Mouse (Mus musculus) kidney, adult 2 months (tissue): Measurements from ENCODE around the gene 1110032A03Rik.

ENCODE experiments used
- CTCF ChIP-seq: fragments of 200-500 bp; conservative IDR thresholded peaks from 2 replicates; pipeline ENCODE4 v1.5.1; 2011; ENCODE audit warnings: low read depth, mild to moderate bottlenecking, control low read depth, low read length, moderate library complexity, mixed read lengths; ENCODE audit not compliant: insufficient read depth, insufficient read length
- POLR2A ChIP-seq: fragments of 200-500 bp; IDR thresholded peaks from one replicate; pipeline ENCODE4 v1.6.1; 2011; ENCODE audit warnings: low read depth, low read length, control low read depth

DNA sequence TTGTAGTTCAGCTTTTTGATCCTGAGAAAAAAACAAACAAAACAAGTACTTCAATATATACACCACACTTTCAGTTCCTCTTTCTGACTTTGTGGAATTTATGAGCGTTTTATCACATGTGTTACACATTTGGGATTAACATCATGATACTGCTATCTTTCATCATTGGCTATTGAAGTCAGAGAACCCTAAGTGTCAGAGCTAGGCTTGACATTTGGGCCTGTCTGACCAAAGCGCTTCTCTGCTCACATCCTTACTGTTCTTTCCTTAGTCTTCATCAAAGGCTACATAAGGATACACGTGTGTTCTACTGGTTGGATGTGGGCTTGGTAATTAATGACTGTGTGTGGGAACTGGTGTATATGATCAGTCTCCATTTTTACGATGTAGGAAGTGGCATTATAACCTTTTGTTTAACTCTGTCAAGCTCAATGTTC, 1.3 kb downstream of the 1110032A03Rik start:
- no peak for TF ChIP-seq CTCF
- TF ChIP-seq POLR2A, result no peak
